Mouse (Mus musculus) brain, embryonic 14.5 days (tissue): ENCODE measurements around the gene Preb.
A peak's percentile ranks its signal among the peaks of the same experiment; 100 is the strongest.

Experiments used
- CTCF ChIP-seq: fragments of 200-500 bp; IDR thresholded peaks from 2 replicates; pipeline ENCODE4 v1.5.1; 2012; ENCODE audit warnings: inconsistent platforms, mild to moderate bottlenecking, moderate library complexity, borderline replicate concordance; ENCODE audit not compliant: insufficient read depth, insufficient read length; ENCODE audit errors: extremely low read depth
- POLR2A ChIP-seq: fragments of 200-500 bp; IDR thresholded peaks from 2 replicates; pipeline ENCODE4 v1.6.1; 2012; ENCODE audit warnings: mild to moderate bottlenecking, inconsistent platforms, borderline replicate concordance; ENCODE audit not compliant: poor library complexity, insufficient read depth, insufficient read length, severe bottlenecking; ENCODE audit errors: extremely low read depth

GRCm38 (mm10) chr5:30982357-30982756 lies 22.2 kb upstream of the Preb start:
- TF ChIP-seq POLR2A (no peak), CTCF (peak; percentile 54; the same call in 1 of the 2 replicates)
